Mouse (Mus musculus): ENCODE data around the gene Aspa. TPM values are rescaled to one million over a fixed set of nuclear protein-coding genes. Genes with fewer than 3 reads are reported as not detected.

The Aspa gene
- polyA plus RNA-seq, 2 experiments from 2014 or later, result 0.08 TPM; not detected in 1

Other genes starting within 250 kb of the Aspa start
- gene Itgae, start 239.0 kb downstream of the Aspa start, polyA plus RNA-seq (2017; shearing (Covaris generic)), result 100 to 1,000 TPM in 1 of 2 experiments, 10 to 100 TPM in 1; 63.9 to 126 TPM
- 1 to 10 TPM; 6.6 to 8.2 TPM for gene Haspin, start 191.3 kb downstream of the Aspa start, polyA plus RNA-seq (2017; shearing (Covaris generic))
- gene P2rx5, start 169.2 kb downstream of the Aspa start, polyA plus RNA-seq (2017; shearing (Covaris generic)), result under 1 TPM; 0.33 to 0.55 TPM
- 10 to 100 TPM; 42.2 to 49.5 TPM for gene Emc6, start 152.6 kb downstream of the Aspa start, polyA plus RNA-seq (2017; shearing (Covaris generic))
- gene Tax1bp3, start 152.5 kb downstream of the Aspa start, polyA plus RNA-seq (2017; shearing (Covaris generic)), result 10 to 100 TPM; 27.4 to 30.8 TPM
- gene Ctns, start 130.6 kb downstream of the Aspa start, polyA plus RNA-seq (2017; shearing (Covaris generic)), result 10 to 100 TPM; 12.9 to 18.3 TPM
- 1 to 10 TPM; 1.3 to 4.8 TPM for gene Shpk, start 130.1 kb downstream of the Aspa start, polyA plus RNA-seq (2017; shearing (Covaris generic))
- not detected for gene Trpv1, start 95.3 kb downstream of the Aspa start, polyA plus RNA-seq (2017; shearing (Covaris generic))
- under 1 TPM; 0.09 to 0.16 TPM for gene Trpv3, start 62.2 kb downstream of the Aspa start, polyA plus RNA-seq (2017; shearing (Covaris generic))
- not detected for gene Gm49340, start 145 bp upstream of the Aspa start, polyA plus RNA-seq (2017; shearing (Covaris generic))
- not detected for gene Spata22, start 145 bp upstream of the Aspa start, polyA plus RNA-seq (2017; shearing (Covaris generic))
- not detected for gene Olfr20, start 21.2 kb upstream of the Aspa start, polyA plus RNA-seq (2017; shearing (Covaris generic))
- gene Olfr376, start 41.6 kb upstream of the Aspa start, polyA plus RNA-seq (2017; shearing (Covaris generic)), result not detected
- gene Olfr1, start 70.0 kb upstream of the Aspa start, polyA plus RNA-seq (2017; shearing (Covaris generic)), result not detected
- not detected for gene Olfr378, start 98.9 kb upstream of the Aspa start, polyA plus RNA-seq (2017; shearing (Covaris generic))
- gene Olfr380, start 127.9 kb upstream of the Aspa start, polyA plus RNA-seq (2017; shearing (Covaris generic)), result not detected
- gene Olfr381, start 162.0 kb upstream of the Aspa start, polyA plus RNA-seq (2017; shearing (Covaris generic)), result not detected
- not detected for gene Olfr382, start 187.6 kb upstream of the Aspa start, polyA plus RNA-seq (2017; shearing (Covaris generic))

Data from CD4-positive, CD25-positive, alpha-beta regulatory T cell, adult 4 months (primary cell).